Mouse (Mus musculus) liver, embryonic 13.5 days (tissue): Measurements from ENCODE around the gene Scml4. TPM values are rescaled to one million over a fixed set of nuclear protein-coding genes. Genes with fewer than 3 reads are reported as not detected.

Source experiments
- ATAC-seq: fragments of 200-750 bp; cut with Nextera tagmentation; 2 replicates; pipeline ENCODE4 v1.8.0; 2017; ENCODE audit warnings: low read depth, mild to moderate bottlenecking, moderate number of reproducible peaks, moderate library complexity
- DNase-seq: peaks from one replicate; pipeline ENCODE4 v3.0.0; 2022
- H3K27ac ChIP-seq: fragments of 300-500 bp; sonication (generic); 2 replicates; pipeline ENCODE4 v1.5.1; 2015; ENCODE audit warnings: moderate library complexity, mild to moderate bottlenecking, inconsistent platforms
- H3K27me3 ChIP-seq: fragments of 300-500 bp; sonication (generic); 2 replicates; pipeline ENCODE4 v1.6.1; 2015; ENCODE audit warnings: mild to moderate bottlenecking, inconsistent platforms
- H3K36me3 ChIP-seq: fragments of 300-500 bp; sonication (generic); 2 replicates; pipeline ENCODE4 v1.6.1; 2015; ENCODE audit warnings: mild to moderate bottlenecking, inconsistent platforms
- H3K4me1 ChIP-seq: fragments of 300-500 bp; sonication (generic); replicated peaks from 2 replicates; pipeline ENCODE4 v1.6.1; 2015; ENCODE audit warnings: inconsistent platforms
- H3K4me2 ChIP-seq: fragments of 300-500 bp; sonication (generic); 2 replicates; pipeline ENCODE4 v1.6.1; 2015; ENCODE audit warnings: inconsistent platforms, mild to moderate bottlenecking, moderate library complexity
- H3K4me3 ChIP-seq: fragments of 300-500 bp; sonication (generic); replicated peaks from 2 replicates; pipeline ENCODE4 v1.5.1; 2015; ENCODE audit warnings: mild to moderate bottlenecking, inconsistent platforms
- H3K9ac ChIP-seq: fragments of 300-500 bp; sonication (generic); 2 replicates; pipeline ENCODE4 v1.6.1; 2015; ENCODE audit warnings: mild to moderate bottlenecking, inconsistent platforms
- H3K9me3 ChIP-seq: fragments of 300-500 bp; sonication (generic); replicated peaks from 2 replicates; pipeline ENCODE4 v1.6.1; 2016; ENCODE audit warnings: inconsistent platforms
- WGBS: fragments of 180-500 bp; shearing (Covaris S2); methylation state at CpG from one replicate; pipeline ENCODE4 v1.1.7; 2015; ENCODE audit not compliant: insufficient replicate concordance; 5-methylcytosine and 5-hydroxymethylcytosine counted together
- polyA plus RNA-seq: library from polyadenylated mRNA; unstranded; fragments of >200 nt; fragmentation: Nextera tagmentation; extraction: Ambion mirVana; gene quantifications from 2 replicates; pipeline ENCODE4 v1.2.1, GENCODE M21; 2015

Scml4 gene
- 0.19 and 0.20 TPM in 2 replicates for polyA plus RNA-seq

GRCm38 (mm10) chr10:42860159-42860911, at the start of gene Scml4:
Gene Scml4 (plus strand): TSS chr10:42860370.
- H3K9me3 ChIP-seq, result no peaks in the 10 kb centered on the region
- ATAC-seq, result no peak
- DNase-seq, result no peak

GRCm38 (mm10) chr10:42825923-42826322, 34.2 kb upstream of the Scml4 start:
- Histone ChIP-seq H3K4me2 (no peak overlapping the region), H3K9me3 (no peaks in the 10 kb centered on the region), H3K36me3 (peaks cover 48% of the 10 kb centered on the region), H3K9ac (no peak overlapping the region), H3K27ac (no peak overlapping the region), H3K4me1 (no peaks in the 10 kb centered on the region), H3K27me3 (no peaks in the 10 kb centered on the region), H3K4me3 (no peak overlapping the region)
- DNase-seq, result no peak
- no peak for ATAC-seq
- WGBS, result 78% methylated on average over 6 of the region's 6 CpGs

More at GRCm38 (mm10) chr10:42860159-42860911, at the start of gene Scml4:
- Histone ChIP-seq H3K4me1 (no peaks in the 10 kb centered on the region; the same call in 1 of the 2 replicates), H3K36me3 (no peaks in the 10 kb centered on the region), H3K4me2 (peak within 1 kb of the TSS; percentile 23; the same call in 1 of the 2 replicates), H3K4me3 (no peak within 1 kb of the TSS), H3K27me3 (peaks cover 13% of the 10 kb centered on the region), H3K27ac (no peak within 1 kb of the TSS), H3K9ac (no peak within 1 kb of the TSS)
- 50% methylated on average over 17 of the region's 17 CpGs for WGBS

- DNase-seq, result no peak
- Histone ChIP-seq H3K27ac (no peak overlapping the region), H3K4me1 (no peaks in the 10 kb centered on the region), H3K4me2 (no peak overlapping the region), H3K4me3 (no peak overlapping the region), H3K36me3 (peaks cover 50% of the 10 kb centered on the region), H3K9me3 (no peaks in the 10 kb centered on the region), H3K27me3 (no peaks in the 10 kb centered on the region), H3K9ac (no peak overlapping the region)
- no peak for ATAC-seq
- 84% methylated on average over 5 of the region's 5 CpGs for WGBS
Observed at GRCm38 (mm10) chr10:42827155-42827554, 33.0 kb upstream of the Scml4 start.

GRCm38 (mm10) chr10:42830007-42830406, 30.2 kb upstream of the Scml4 start:
- DNase-seq (no peak), ATAC-seq (no peak)
- Histone ChIP-seq H3K36me3 (peaks cover 42% of the 10 kb centered on the region), H3K27me3 (no peaks in the 10 kb centered on the region), H3K4me3 (no peak overlapping the region), H3K9ac (no peak overlapping the region), H3K27ac (no peak overlapping the region), H3K4me2 (no peak overlapping the region), H3K4me1 (no peaks in the 10 kb centered on the region), H3K9me3 (no peaks in the 10 kb centered on the region)
- 72% methylated on average over 2 of the region's 2 CpGs for WGBS

DNA sequence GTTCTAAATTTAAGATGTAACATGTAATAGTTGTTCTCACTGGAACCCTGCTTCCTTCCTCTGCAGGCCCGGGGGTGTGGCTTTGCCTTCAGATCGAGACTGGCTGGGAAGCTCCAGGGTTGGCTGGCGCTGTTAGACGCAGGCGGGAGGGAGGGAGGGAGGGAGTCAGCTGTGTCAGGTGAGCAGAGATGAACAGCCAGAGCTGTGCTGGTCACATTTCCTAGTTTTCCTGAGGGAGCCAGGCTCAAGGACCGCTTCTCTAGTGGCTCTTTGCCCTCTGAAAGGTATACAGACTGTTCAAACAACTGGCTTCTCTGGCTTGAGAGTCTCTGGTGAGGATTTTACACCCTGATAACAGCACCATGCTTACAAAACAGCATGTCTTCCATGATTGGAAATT, 29.8 kb upstream of the Scml4 start:
- no peaks in the 10 kb centered on the region for H3K4me1 ChIP-seq
- H3K4me3 ChIP-seq, result no peak overlapping the region
- H3K36me3 ChIP-seq, result peaks cover 41% of the 10 kb centered on the region
- no peak overlapping the region for H3K27ac ChIP-seq
- no peak overlapping the region for H3K4me2 ChIP-seq
- H3K9ac ChIP-seq, result no peak overlapping the region
- no peaks in the 10 kb centered on the region for H3K9me3 ChIP-seq
- ATAC-seq (peak; percentile 58), DNase-seq (no peak)
- WGBS, result 63% methylated on average over 6 of the region's 6 CpGs
- no peaks in the 10 kb centered on the region for H3K27me3 ChIP-seq

DNA sequence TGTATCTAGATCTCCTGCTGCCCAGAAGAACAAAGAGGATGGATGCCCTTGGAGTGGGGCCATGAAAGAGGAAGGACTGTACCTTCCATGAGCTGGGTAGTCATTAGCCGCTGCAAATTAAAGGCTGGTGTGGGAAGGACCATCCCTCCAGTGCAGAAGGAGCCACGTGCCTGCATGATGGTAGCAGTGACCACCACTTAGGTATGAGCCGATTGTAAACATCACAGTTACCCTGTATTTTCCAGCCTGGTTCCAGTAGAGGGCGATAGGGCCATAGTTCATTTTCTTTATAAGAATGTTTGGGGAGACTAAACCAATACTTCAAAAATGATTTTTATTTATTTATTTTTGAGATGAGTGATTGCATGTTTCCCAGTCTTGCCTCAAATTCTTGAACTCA, 27.5 kb upstream of the Scml4 start:
- Histone ChIP-seq H3K4me2 (no peak overlapping the region), H3K27ac (no peak overlapping the region), H3K4me1 (no peaks in the 10 kb centered on the region), H3K36me3 (peaks cover 37% of the 10 kb centered on the region), H3K9ac (no peak overlapping the region), H3K9me3 (no peaks in the 10 kb centered on the region), H3K4me3 (no peak overlapping the region), H3K27me3 (no peaks in the 10 kb centered on the region)
- no peak for ATAC-seq
- 60% methylated on average over 4 of the region's 4 CpGs for WGBS
- DNase-seq, result no peak

- Histone ChIP-seq H3K27me3 (no peaks in the 10 kb centered on the region), H3K27ac (no peak overlapping the region), H3K4me2 (no peak overlapping the region), H3K4me1 (no peaks in the 10 kb centered on the region), H3K9me3 (no peaks in the 10 kb centered on the region), H3K4me3 (no peak overlapping the region), H3K36me3 (peaks cover 29% of the 10 kb centered on the region), H3K9ac (no peak overlapping the region)
- 82% methylated on average over 4 of the region's 4 CpGs for WGBS
- DNase-seq, result no peak
- no peak for ATAC-seq
Observed at GRCm38 (mm10) chr10:42833871-42834727, 26.1 kb upstream of the Scml4 start.

- Histone ChIP-seq H3K27me3 (no peaks in the 10 kb centered on the region), H3K4me3 (no peak overlapping the region), H3K4me2 (no peak overlapping the region), H3K27ac (no peak overlapping the region), H3K9ac (no peak overlapping the region), H3K9me3 (no peaks in the 10 kb centered on the region), H3K36me3 (peaks cover 4% of the 10 kb centered on the region), H3K4me1 (no peaks in the 10 kb centered on the region)
- ATAC-seq, result no peak
- 70% methylated on average over 4 of the region's 4 CpGs for WGBS
- no peak for DNase-seq
Observed at GRCm38 (mm10) chr10:42838106-42838505, 22.1 kb upstream of the Scml4 start.

GRCm38 (mm10) chr10:42838736-42839135, 21.4 kb upstream of the Scml4 start:
- 79% methylated on average over 2 of the region's 2 CpGs for WGBS
- no peak overlapping the region for H3K27ac ChIP-seq
- H3K9me3 ChIP-seq, result no peaks in the 10 kb centered on the region
- no peaks in the 10 kb centered on the region for H3K27me3 ChIP-seq
- H3K4me1 ChIP-seq, result no peaks in the 10 kb centered on the region
- no peak overlapping the region for H3K4me3 ChIP-seq
- no peak for ATAC-seq
- no peak overlapping the region for H3K9ac ChIP-seq
- H3K36me3 ChIP-seq, result no peaks in the 10 kb centered on the region; the same call in 1 of the 2 replicates
- no peak overlapping the region for H3K4me2 ChIP-seq
- DNase-seq, result no peak

DNA sequence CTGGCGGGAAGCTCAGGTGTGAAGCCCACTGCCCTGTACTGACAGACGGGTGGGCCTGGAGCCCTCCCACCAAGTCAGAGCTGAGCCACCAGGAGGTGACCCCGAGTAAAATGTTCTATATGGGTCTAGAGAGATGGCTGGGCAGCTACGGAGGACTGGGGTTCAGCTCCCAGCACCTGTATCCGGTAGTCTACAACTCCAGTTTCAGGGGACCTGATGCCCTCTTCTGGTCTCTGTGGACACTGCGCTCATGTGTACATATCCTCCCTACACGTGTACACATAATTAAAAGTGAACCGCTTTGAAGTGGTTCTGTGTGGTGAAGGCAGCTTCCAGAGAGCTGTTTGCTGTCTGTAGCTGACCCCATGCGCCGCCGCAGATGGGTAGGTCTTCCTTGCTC, 20.1 kb upstream of the Scml4 start:
- Histone ChIP-seq H3K4me3 (no peak overlapping the region), H3K36me3 (no peaks in the 10 kb centered on the region; the same call in 1 of the 2 replicates), H3K9me3 (no peaks in the 10 kb centered on the region), H3K4me1 (no peaks in the 10 kb centered on the region), H3K27ac (no peak overlapping the region), H3K27me3 (no peaks in the 10 kb centered on the region), H3K9ac (no peak overlapping the region), H3K4me2 (no peak overlapping the region)
- DNase-seq, result no peak
- ATAC-seq, result no peak
- 84% methylated on average over 11 of the region's 11 CpGs for WGBS

- Histone ChIP-seq H3K9ac (no peak overlapping the region), H3K27me3 (no peaks in the 10 kb centered on the region), H3K36me3 (no peaks in the 10 kb centered on the region), H3K9me3 (no peaks in the 10 kb centered on the region), H3K4me3 (no peak overlapping the region), H3K4me1 (no peaks in the 10 kb centered on the region), H3K4me2 (no peak overlapping the region), H3K27ac (no peak overlapping the region)
- peak; percentile 40 for DNase-seq
- WGBS, result 43% methylated on average over 16 of the region's 16 CpGs
- no peak for ATAC-seq
Observed at GRCm38 (mm10) chr10:42841531-42842195, 18.5 kb upstream of the Scml4 start.
